Mouse (Mus musculus): ENCODE data around the gene Nsmce1.

The Nsmce1 gene

GRCm38 (mm10) chr7:125489636-125490035 lies 1.8 kb downstream of the Nsmce1 start:
- no peak for DNase-seq (ENCODE audit: low read depth, low spot score)

GRCm38 (mm10) chr7:125488706-125489105 lies 2.7 kb downstream of the Nsmce1 start:
- no peak for DNase-seq (ENCODE audit: low read depth, low spot score)

GRCm38 (mm10) chr7:125487126-125487525 lies 4.3 kb downstream of the Nsmce1 start:
- no peak for DNase-seq (ENCODE audit: low read depth, low spot score)

GRCm38 (mm10) chr7:125486121-125486630 lies 5.2 kb downstream of the Nsmce1 start:
- no peak for DNase-seq (ENCODE audit: low read depth, low spot score)

- no peak for DNase-seq (ENCODE audit: low read depth, low spot score)
Observed at GRCm38 (mm10) chr7:125484791-125485190, 6.6 kb downstream of the Nsmce1 start.

GRCm38 (mm10) chr7:125482886-125483285 lies 8.5 kb downstream of the Nsmce1 start:
- DNase-seq (ENCODE audit: low read depth, low spot score) = no peak

- DNase-seq (ENCODE audit: low read depth, low spot score) = no peak
Observed at GRCm38 (mm10) chr7:125482339-125482738, 9.1 kb downstream of the Nsmce1 start.

GRCm38 (mm10) chr7:125480518-125480917 lies 10.9 kb downstream of the Nsmce1 start:
- DNase-seq (ENCODE audit: low read depth, low spot score) = no peak

GRCm38 (mm10) chr7:125478391-125478984 lies 12.9 kb downstream of the Nsmce1 start:
- no peak for DNase-seq (ENCODE audit: low read depth, low spot score)

- DNase-seq (ENCODE audit: low read depth, low spot score) = no peak
Observed at GRCm38 (mm10) chr7:125475601-125476251, 15.7 kb downstream of the Nsmce1 start.

- no peak for DNase-seq (ENCODE audit: low read depth, low spot score)
Observed at GRCm38 (mm10) chr7:125474535-125474934, 16.9 kb downstream of the Nsmce1 start.

- DNase-seq (ENCODE audit: low read depth, low spot score) = peak; percentile 71
Observed at GRCm38 (mm10) chr7:125471991-125472741, 19.2 kb downstream of the Nsmce1 start.

GRCm38 (mm10) chr7:125470901-125471300 lies 20.5 kb downstream of the Nsmce1 start:
- no peak for DNase-seq (ENCODE audit: low read depth, low spot score)

- peak; percentile 80 for DNase-seq (ENCODE audit: low read depth, low spot score)
Observed at GRCm38 (mm10) chr7:125469937-125470336, 21.5 kb downstream of the Nsmce1 start.

GRCm38 (mm10) chr7:125462200-125462599 lies 29.2 kb downstream of the Nsmce1 start:
- DNase-seq (ENCODE audit: low read depth, low spot score) = peak; percentile 21

GRCm38 (mm10) chr7:125453671-125454070 lies 37.7 kb downstream of the Nsmce1 start:
- DNase-seq (ENCODE audit: low read depth, low spot score) = no peak

GRCm38 (mm10) chr7:125451078-125451477 lies 40.3 kb downstream of the Nsmce1 start:
- DNase-seq (ENCODE audit: low read depth, low spot score) = no peak

- no peak for DNase-seq (ENCODE audit: low read depth, low spot score)
Observed at GRCm38 (mm10) chr7:125450678-125451077, 40.7 kb downstream of the Nsmce1 start.

- DNase-seq (ENCODE audit: low read depth, low spot score) = peak; percentile 99
Observed at GRCm38 (mm10) chr7:125444464-125445401, 46.7 kb downstream of the Nsmce1 start, which contains the start of gene Kdm8. TSS of gene Kdm8 (plus strand) at chr7:125444676.

- DNase-seq (ENCODE audit: low read depth, low spot score) = no peak
Observed at GRCm38 (mm10) chr7:125444076-125444463, 47.3 kb downstream of the Nsmce1 start.

GRCm38 (mm10) chr7:125442323-125442722 lies 49.1 kb downstream of the Nsmce1 start:
- DNase-seq (ENCODE audit: low read depth, low spot score) = no peak

Measured in R1 (cell line).